Mouse (Mus musculus) lung, embryonic 14.5 days (tissue): ENCODE data around the gene Lrp5. TPM values are rescaled to one million over a fixed set of nuclear protein-coding genes. Genes with fewer than 3 reads are reported as not detected.

ENCODE experiments used
- ATAC-seq: fragments of 200-750 bp; cut with Nextera tagmentation; 2 replicates; pipeline ENCODE4 v1.8.0; 2017; ENCODE audit warnings: mild to moderate bottlenecking, moderate TSS enrichment, moderate library complexity; ENCODE audit not compliant: insufficient read depth
- DNase-seq: peaks from one replicate; pipeline ENCODE4 v3.0.0-alpha.2; 2015
- H3K27ac ChIP-seq: fragments of 300-500 bp; sonication (generic); 2 replicates; pipeline ENCODE4 v1.5.1; 2014; ENCODE audit warnings: low read depth, mild to moderate bottlenecking, moderate library complexity
- H3K27me3 ChIP-seq: fragments of 300-500 bp; sonication (generic); 2 replicates; pipeline ENCODE4 v1.6.1; 2014; ENCODE audit warnings: low read length, control low read depth; ENCODE audit not compliant: insufficient read depth
- H3K36me3 ChIP-seq: fragments of 300-500 bp; sonication (generic); 2 replicates; pipeline ENCODE4 v1.6.1; 2014; ENCODE audit warnings: control low read depth; ENCODE audit not compliant: insufficient read depth
- H3K4me1 ChIP-seq: fragments of 300-500 bp; sonication (generic); 2 replicates; pipeline ENCODE4 v1.6.1; 2014; ENCODE audit warnings: antibody characterized with exemption, control low read depth; ENCODE audit not compliant: insufficient read depth
- H3K4me2 ChIP-seq: fragments of 300-500 bp; sonication (generic); 2 replicates; pipeline ENCODE4 v1.6.1; 2014; ENCODE audit warnings: mild to moderate bottlenecking
- H3K4me3 ChIP-seq: fragments of 300-500 bp; sonication (generic); 2 replicates; pipeline ENCODE4 v1.5.1; 2014; ENCODE audit warnings: low read depth, low read length
- H3K9ac ChIP-seq: fragments of 300-500 bp; sonication (generic); 2 replicates; pipeline ENCODE4 v1.6.1; 2014
- H3K9me3 ChIP-seq: fragments of 300-500 bp; sonication (generic); 2 replicates; pipeline ENCODE4 v1.6.1; 2016; ENCODE audit warnings: low read depth, low read length, control low read depth
- CTCF ChIP-seq: IDR thresholded peaks from 2 replicates; pipeline ENCODE4 v1.5.1; 2016; ENCODE audit warnings: antibody characterized with exemption, low read depth
- WGBS: fragments of 180-500 bp; shearing (Covaris S2); extraction: QIAGEN DNeasy Blood & Tissue Kit; methylation state at CpG from one replicate; pipeline ENCODE4 v1.1.7; 2014; 5-methylcytosine and 5-hydroxymethylcytosine counted together
- polyA plus RNA-seq: library from polyadenylated mRNA; unstranded; fragments of >200 nt; fragmentation: Nextera tagmentation; extraction: Ambion mirVana; gene quantifications from 2 replicates; pipeline ENCODE4 v1.2.1, GENCODE M21; 2014

Gene Lrp5
- polyA plus RNA-seq, 1 experiment from 2014 or later = 11.4 TPM

- peaks cover 65% of the 10 kb centered on the region for H3K36me3 ChIP-seq
- no peak overlapping the region for H3K9ac ChIP-seq
- ATAC-seq = no peak
- 93% methylated on average over 20 of the region's 20 CpGs for WGBS
- no peak for TF ChIP-seq CTCF
- no peaks in the 10 kb centered on the region for H3K27me3 ChIP-seq
- DNase-seq = no peak
- no peak overlapping the region for H3K27ac ChIP-seq
- H3K4me1 ChIP-seq = no peaks in the 10 kb centered on the region
- no peaks in the 10 kb centered on the region for H3K9me3 ChIP-seq
- H3K4me3 ChIP-seq = no peak overlapping the region
- H3K4me2 ChIP-seq = no peak overlapping the region
Observed at GRCm38 (mm10) chr19:3630027-3630426, 56.3 kb downstream of the Lrp5 start.

DNA sequence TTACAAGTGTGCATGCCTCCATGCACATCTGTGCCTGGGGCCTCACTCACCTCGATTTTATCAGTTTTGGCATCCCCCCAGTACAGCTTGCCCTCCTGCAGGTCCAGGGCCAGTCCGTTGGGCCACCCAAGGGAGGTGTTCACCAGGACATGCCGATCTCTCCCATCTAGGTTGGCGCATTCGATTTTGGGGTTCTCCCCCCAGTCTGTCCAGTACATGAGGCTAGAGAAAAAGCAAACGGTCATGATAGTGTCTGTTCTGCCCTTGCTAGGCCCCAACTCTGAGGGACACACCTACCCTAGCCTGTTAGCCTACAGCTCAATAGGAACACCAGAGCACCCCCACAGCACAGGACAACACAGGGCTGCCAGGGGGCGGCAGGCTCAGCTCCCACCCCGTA lies 58.1 kb downstream of the Lrp5 start:
- no peaks in the 10 kb centered on the region for H3K4me1 ChIP-seq
- DNase-seq (no peak), ATAC-seq (no peak)
- no peak overlapping the region for H3K4me3 ChIP-seq
- no peak overlapping the region for H3K4me2 ChIP-seq
- no peak overlapping the region for H3K9ac ChIP-seq
- H3K27ac ChIP-seq = no peak overlapping the region
- WGBS = 85% methylated on average over 8 of the region's 8 CpGs
- H3K9me3 ChIP-seq = no peaks in the 10 kb centered on the region
- H3K27me3 ChIP-seq = no peaks in the 10 kb centered on the region
- no peak for TF ChIP-seq CTCF
- peaks cover 78% of the 10 kb centered on the region for H3K36me3 ChIP-seq

GRCm38 (mm10) chr19:3625111-3625510 lies 61.3 kb downstream of the Lrp5 start:
- Histone ChIP-seq H3K27me3 (no peaks in the 10 kb centered on the region), H3K9ac (no peak overlapping the region), H3K36me3 (peaks cover 88% of the 10 kb centered on the region), H3K4me3 (no peak overlapping the region), H3K4me1 (no peaks in the 10 kb centered on the region), H3K4me2 (no peak overlapping the region), H3K9me3 (no peaks in the 10 kb centered on the region), H3K27ac (no peak overlapping the region)
- ATAC-seq = no peak
- WGBS = 86% methylated on average over 7 of the region's 7 CpGs
- TF ChIP-seq CTCF = no peak
- DNase-seq = no peak

DNA sequence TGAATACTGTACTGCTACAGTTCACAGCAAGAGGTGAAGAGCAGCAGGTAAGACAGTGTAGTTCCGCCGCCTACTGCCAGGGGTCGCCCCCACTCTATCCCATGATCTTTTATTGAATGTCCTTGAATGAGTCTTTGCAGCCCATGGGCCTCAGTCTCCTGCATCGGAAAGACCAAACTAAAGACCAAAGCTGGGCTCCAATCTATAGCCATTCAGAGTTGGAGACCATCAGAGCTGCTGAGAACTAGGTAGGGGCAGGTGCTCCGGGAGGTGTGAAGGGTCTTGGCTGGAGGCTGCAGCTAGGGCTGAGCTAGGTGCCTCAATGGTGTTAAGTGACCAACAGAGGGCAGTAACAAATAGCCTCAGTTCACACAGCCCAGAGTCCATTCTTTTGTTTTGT lies 62.5 kb downstream of the Lrp5 start:
- Histone ChIP-seq H3K9me3 (no peaks in the 10 kb centered on the region), H3K36me3 (peaks cover 89% of the 10 kb centered on the region), H3K27ac (no peak overlapping the region), H3K4me1 (no peaks in the 10 kb centered on the region), H3K4me3 (no peak overlapping the region), H3K4me2 (no peak overlapping the region), H3K27me3 (no peaks in the 10 kb centered on the region), H3K9ac (no peak overlapping the region)
- ATAC-seq (peak; percentile 56; the same call in 1 of the 2 replicates), DNase-seq (peak; percentile 56)
- 73% methylated on average over 5 of the region's 5 CpGs for WGBS
- peak; percentile 81 for TF ChIP-seq CTCF

DNA sequence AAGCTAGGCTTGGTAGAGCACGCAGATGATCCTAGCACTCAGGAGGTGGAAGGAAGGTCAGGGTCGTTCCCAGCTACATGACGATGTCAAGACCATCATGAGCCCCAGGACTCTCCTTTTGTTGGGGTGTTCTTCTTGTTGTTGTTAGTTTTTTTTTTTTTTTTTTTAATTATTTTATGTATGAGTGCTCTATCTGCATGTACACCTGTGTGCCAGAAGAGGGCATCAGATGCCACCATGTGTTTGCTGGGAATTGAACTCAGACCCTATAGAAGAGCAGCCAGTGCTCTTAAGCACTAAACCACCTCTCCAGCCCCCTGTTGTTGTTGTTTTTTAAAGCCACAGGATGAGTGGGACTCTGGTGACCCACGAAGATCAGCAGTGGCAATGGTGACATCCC lies 63.1 kb downstream of the Lrp5 start:
- no peaks in the 10 kb centered on the region for H3K9me3 ChIP-seq
- H3K27ac ChIP-seq = no peak overlapping the region
- no peak for TF ChIP-seq CTCF
- H3K4me2 ChIP-seq = no peak overlapping the region
- ATAC-seq = no peak
- no peaks in the 10 kb centered on the region for H3K4me1 ChIP-seq
- no peak overlapping the region for H3K9ac ChIP-seq
- DNase-seq = no peak
- no peaks in the 10 kb centered on the region for H3K27me3 ChIP-seq
- no peak overlapping the region for H3K4me3 ChIP-seq
- WGBS = 93% methylated on average over 4 of the region's 4 CpGs
- H3K36me3 ChIP-seq = peaks cover 89% of the 10 kb centered on the region

- no peak overlapping the region for H3K4me2 ChIP-seq
- no peak overlapping the region for H3K27ac ChIP-seq
- no peak overlapping the region for H3K9ac ChIP-seq
- no peak for ATAC-seq
- H3K27me3 ChIP-seq = no peaks in the 10 kb centered on the region
- H3K4me1 ChIP-seq = no peaks in the 10 kb centered on the region
- H3K4me3 ChIP-seq = no peak overlapping the region
- H3K36me3 ChIP-seq = peaks cover 81% of the 10 kb centered on the region
- TF ChIP-seq CTCF = no peak
- no peaks in the 10 kb centered on the region for H3K9me3 ChIP-seq
- no peak for DNase-seq
- 94% methylated on average over 10 of the region's 10 CpGs for WGBS
Observed at GRCm38 (mm10) chr19:3620871-3621270, 65.5 kb downstream of the Lrp5 start.

GRCm38 (mm10) chr19:3619359-3619758 lies 67.0 kb downstream of the Lrp5 start:
- Histone ChIP-seq H3K27ac (no peak overlapping the region), H3K9me3 (no peaks in the 10 kb centered on the region), H3K36me3 (peaks cover 88% of the 10 kb centered on the region), H3K4me2 (no peak overlapping the region), H3K4me1 (no peaks in the 10 kb centered on the region), H3K4me3 (no peak overlapping the region), H3K9ac (no peak overlapping the region), H3K27me3 (no peaks in the 10 kb centered on the region)
- peak; percentile 11 for DNase-seq
- WGBS = 84% methylated on average over 2 of the region's 2 CpGs
- peak; percentile 61 for TF ChIP-seq CTCF
- ATAC-seq = no peak

DNA sequence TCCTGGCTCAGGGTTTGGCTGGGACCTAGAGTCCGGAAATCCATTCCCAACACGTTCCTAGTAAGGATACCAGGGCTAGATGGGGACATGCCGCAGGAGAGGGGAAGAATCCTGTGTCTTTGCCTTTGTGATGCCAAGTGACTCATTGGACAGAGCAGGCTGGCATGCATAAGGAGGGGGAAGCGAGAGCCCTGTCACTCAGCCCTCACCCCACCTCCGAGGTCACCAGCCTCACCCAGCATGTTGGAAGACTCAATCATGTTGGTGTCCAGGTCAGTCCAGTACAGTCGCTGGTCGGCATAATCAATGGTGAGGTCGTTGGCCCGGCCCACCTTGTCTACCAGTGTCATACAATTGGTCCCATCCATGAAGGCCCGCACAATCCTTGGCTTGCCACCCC lies 72.4 kb downstream of the Lrp5 start:
- 94% methylated on average over 10 of the region's 10 CpGs for WGBS
- ATAC-seq = no peak
- no peak for DNase-seq
- Histone ChIP-seq H3K27me3 (no peaks in the 10 kb centered on the region), H3K4me3 (no peak overlapping the region), H3K4me1 (no peaks in the 10 kb centered on the region), H3K36me3 (peaks cover 83% of the 10 kb centered on the region), H3K9me3 (no peaks in the 10 kb centered on the region), H3K9ac (no peak overlapping the region), H3K4me2 (no peak overlapping the region), H3K27ac (no peak overlapping the region)
- TF ChIP-seq CTCF = no peak
